Mouse (Mus musculus) lung, embryonic 16.5 days (tissue): ENCODE measurements at regions not wholly inside any gene's neighbourhood (a gene's known extent, or its start where the extent isn't known, plus 50 kb on each side); places are given as distances from the start of the nearest gene placed in this dataset.

ENCODE experiments used
- ATAC-seq: fragments of 200-750 bp; cut with Nextera tagmentation; 2 replicates; pipeline ENCODE4 v1.8.0; 2017; ENCODE audit warnings: low read depth, mild to moderate bottlenecking, moderate library complexity
- H3K27ac ChIP-seq: fragments of 300-500 bp; sonication (generic); 2 replicates; pipeline ENCODE4 v1.5.1; 2014; ENCODE audit warnings: mild to moderate bottlenecking, control low read depth, low read length
- H3K27me3 ChIP-seq: fragments of 300-500 bp; sonication (generic); 2 replicates; pipeline ENCODE4 v1.6.1; 2014; ENCODE audit warnings: low read depth, low read length, mixed read lengths; ENCODE audit not compliant: control insufficient read depth, insufficient read depth
- H3K36me3 ChIP-seq: fragments of 300-500 bp; sonication (generic); 2 replicates; pipeline ENCODE4 v1.6.1; 2014; ENCODE audit warnings: low read length; ENCODE audit not compliant: control insufficient read depth, insufficient read depth
- H3K4me1 ChIP-seq: fragments of 300-500 bp; sonication (generic); replicated peaks from 2 replicates; pipeline ENCODE4 v1.6.1; 2014; ENCODE audit warnings: low read length, mixed read lengths; ENCODE audit not compliant: control insufficient read depth, insufficient read depth
- H3K4me2 ChIP-seq: fragments of 300-500 bp; sonication (generic); 2 replicates; pipeline ENCODE4 v1.6.1; 2014; ENCODE audit warnings: low read depth, low read length, control low read depth
- H3K4me3 ChIP-seq: fragments of 300-500 bp; sonication (generic); 2 replicates; pipeline ENCODE4 v1.5.1; 2014; ENCODE audit warnings: mild to moderate bottlenecking, low read length, control low read depth
- H3K9ac ChIP-seq: fragments of 300-500 bp; sonication (generic); 2 replicates; pipeline ENCODE4 v1.6.1; 2014; ENCODE audit warnings: low read length, control low read depth
- H3K9me3 ChIP-seq: fragments of 300-500 bp; sonication (generic); 2 replicates; pipeline ENCODE4 v1.6.1; 2016; ENCODE audit warnings: low read length; ENCODE audit not compliant: control insufficient read depth
- WGBS: fragments of 180-500 bp; shearing (Covaris S2); extraction: QIAGEN DNeasy Blood & Tissue Kit; methylation state at CpG from one replicate; pipeline ENCODE4 v1.1.7; 2014; 5-methylcytosine and 5-hydroxymethylcytosine counted together

DNA sequence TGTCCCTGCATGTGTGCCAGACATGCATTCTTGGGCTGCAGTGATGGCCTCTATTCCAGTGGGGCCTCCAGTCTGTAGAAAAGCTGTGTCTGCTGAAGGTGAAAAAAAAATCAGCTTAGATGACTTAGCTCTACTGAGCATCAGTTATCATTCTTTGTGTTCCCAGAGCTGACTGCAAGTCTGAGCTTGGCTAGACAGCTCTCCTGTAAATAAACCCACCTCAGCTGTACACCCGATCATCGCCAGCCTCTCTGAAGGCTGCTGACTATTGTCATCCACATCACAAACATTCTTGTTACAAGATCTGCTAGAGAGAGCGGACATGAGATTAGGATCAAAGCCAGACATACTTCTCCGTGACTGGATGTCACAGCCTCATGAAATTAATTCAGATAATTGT, 504.2 kb downstream of the Dcdc2c start:
- H3K27ac ChIP-seq: no peak overlapping the region
- no peak overlapping the region for H3K4me3 ChIP-seq
- no peak for ATAC-seq
- no peak overlapping the region for H3K4me2 ChIP-seq
- no peaks in the 10 kb centered on the region for H3K9me3 ChIP-seq
- no peak overlapping the region for H3K9ac ChIP-seq
- no peaks in the 10 kb centered on the region for H3K27me3 ChIP-seq
- H3K36me3 ChIP-seq: no peaks in the 10 kb centered on the region
- no peaks in the 10 kb centered on the region for H3K4me1 ChIP-seq
- WGBS: 30% methylated on average over 4 of the region's 4 CpGs

DNA sequence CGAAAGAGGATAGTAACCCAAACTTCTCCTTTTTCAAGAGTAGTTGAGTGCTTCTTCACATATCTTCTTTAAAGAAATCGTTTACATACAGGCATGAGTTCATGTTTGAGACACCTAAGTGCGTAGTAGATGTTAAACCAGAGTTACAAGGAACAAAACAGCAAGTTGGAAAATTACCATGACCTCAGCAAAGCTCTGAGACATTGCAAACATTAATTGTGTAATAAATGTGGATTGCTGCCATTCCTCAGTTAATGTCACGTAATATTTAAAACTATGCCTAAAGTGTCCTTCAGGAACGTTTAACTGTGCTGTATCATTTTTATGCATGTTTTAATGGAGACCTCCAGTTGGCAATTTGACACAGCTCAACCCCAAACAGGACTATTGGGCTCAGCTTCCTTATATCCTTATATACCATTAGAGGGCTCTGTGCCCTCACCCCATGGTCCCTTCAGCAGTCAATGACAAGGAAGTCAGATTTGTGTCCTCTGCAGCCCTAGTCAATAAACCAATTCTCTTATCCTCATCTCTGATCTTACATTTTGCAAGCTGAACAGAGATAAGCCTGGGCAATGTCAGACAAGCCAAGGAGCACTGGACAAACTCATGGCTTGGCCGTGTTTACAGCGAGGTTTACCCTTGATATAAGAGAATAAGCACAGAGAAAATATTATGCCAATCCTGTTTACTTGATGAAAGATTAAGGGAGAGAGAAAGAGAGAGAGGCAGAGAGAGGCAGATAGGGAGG, 513.9 kb downstream of the Dcdc2c start:
- Histone ChIP-seq H3K27ac (no peak overlapping the region), H3K36me3 (no peaks in the 10 kb centered on the region), H3K27me3 (no peaks in the 10 kb centered on the region), H3K4me3 (no peak overlapping the region), H3K4me2 (no peak overlapping the region), H3K9ac (no peak overlapping the region), H3K9me3 (no peaks in the 10 kb centered on the region), H3K4me1 (no peaks in the 10 kb centered on the region)
- WGBS: 50% methylated on average over 7 of the region's 7 CpGs
- peak; percentile 64; the same call in 1 of the 2 replicates for ATAC-seq

DNA sequence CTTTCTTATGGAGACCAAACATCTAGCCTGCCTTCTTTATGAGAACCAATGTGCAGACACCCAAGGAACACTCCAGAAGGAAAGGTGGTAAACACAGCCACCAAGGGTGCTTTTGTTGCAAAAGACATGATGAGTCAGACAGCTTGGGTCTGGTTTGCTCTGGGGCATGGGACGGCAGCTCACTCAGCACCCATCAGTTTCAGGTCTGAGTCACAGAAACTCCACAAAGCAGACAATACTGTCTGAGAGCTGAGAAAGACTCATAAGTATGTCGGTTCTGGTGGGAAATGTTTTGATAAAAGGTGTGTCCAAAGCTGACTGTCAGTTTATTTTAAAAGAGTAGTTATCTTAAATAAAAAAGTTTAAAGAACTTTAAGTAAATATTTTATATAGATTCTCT, 553.0 kb downstream of the Dcdc2c start:
- H3K4me3 ChIP-seq: no peak overlapping the region
- H3K36me3 ChIP-seq: no peaks in the 10 kb centered on the region
- WGBS: 40% methylated on average over 2 of the region's 2 CpGs

DNA sequence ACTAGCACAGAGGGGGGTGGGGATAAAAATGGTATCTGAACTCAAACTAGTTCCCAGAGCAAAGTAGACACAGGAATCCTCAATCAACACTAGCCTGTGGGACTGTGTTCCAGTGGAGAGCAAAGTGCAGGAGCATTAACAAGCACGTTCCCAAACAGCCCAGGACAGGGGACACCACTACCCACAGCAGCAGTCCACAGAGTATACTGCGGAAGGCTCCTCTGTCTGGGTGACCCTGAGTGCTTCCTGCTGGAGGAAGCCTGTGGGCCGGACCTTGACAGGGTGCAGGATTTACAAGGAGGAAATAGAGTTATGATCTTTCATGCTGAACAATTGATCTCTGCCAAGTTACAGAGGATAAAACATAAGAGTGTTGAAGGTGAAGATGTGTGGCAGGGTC, 560.0 kb downstream of the Dcdc2c start:
- Histone ChIP-seq H3K27ac (no peak overlapping the region), H3K4me2 (no peak overlapping the region), H3K4me1 (no peaks in the 10 kb centered on the region), H3K4me3 (no peak overlapping the region), H3K9ac (no peak overlapping the region), H3K36me3 (no peaks in the 10 kb centered on the region), H3K9me3 (no peaks in the 10 kb centered on the region), H3K27me3 (no peaks in the 10 kb centered on the region)
- no peak; the same call in 1 of the 2 replicates for ATAC-seq
- WGBS: 31% methylated on average over 3 of the region's 3 CpGs

More for the DNA sequence above, 553.0 kb downstream of the Dcdc2c start:
- Histone ChIP-seq H3K4me1 (no peaks in the 10 kb centered on the region), H3K27ac (no peak overlapping the region), H3K9ac (no peak overlapping the region), H3K9me3 (no peaks in the 10 kb centered on the region), H3K4me2 (no peak overlapping the region), H3K27me3 (no peaks in the 10 kb centered on the region)
- ATAC-seq: no peak

DNA sequence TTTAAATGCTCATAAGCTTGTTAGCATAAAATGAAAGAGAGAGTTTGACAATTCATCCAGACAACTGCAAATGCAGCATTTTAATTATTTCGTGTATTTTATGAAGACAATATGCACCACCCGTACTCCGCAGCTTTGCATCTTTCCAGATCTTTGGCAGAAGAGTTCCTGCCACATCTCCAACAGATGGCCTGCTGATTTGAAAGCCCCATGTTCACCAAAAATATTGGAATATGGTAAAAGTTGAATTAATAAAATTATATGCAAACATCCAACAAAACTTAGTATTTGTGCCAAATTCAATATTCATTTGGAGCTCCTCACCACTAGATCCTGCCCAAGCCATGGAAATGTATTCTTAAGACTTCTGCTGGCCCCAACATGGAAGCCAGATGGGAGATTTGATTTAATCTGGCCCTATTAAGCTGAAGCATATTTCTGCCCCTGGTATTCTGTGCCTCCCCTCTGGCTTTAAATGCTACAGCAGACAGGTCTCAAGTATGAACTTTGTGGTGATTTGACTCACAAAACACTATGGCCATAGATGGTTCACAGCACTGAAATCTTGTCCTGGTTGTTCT, 567.8 kb downstream of the Dcdc2c start:
- WGBS: 88% methylated on average over 3 of the region's 3 CpGs

DNA sequence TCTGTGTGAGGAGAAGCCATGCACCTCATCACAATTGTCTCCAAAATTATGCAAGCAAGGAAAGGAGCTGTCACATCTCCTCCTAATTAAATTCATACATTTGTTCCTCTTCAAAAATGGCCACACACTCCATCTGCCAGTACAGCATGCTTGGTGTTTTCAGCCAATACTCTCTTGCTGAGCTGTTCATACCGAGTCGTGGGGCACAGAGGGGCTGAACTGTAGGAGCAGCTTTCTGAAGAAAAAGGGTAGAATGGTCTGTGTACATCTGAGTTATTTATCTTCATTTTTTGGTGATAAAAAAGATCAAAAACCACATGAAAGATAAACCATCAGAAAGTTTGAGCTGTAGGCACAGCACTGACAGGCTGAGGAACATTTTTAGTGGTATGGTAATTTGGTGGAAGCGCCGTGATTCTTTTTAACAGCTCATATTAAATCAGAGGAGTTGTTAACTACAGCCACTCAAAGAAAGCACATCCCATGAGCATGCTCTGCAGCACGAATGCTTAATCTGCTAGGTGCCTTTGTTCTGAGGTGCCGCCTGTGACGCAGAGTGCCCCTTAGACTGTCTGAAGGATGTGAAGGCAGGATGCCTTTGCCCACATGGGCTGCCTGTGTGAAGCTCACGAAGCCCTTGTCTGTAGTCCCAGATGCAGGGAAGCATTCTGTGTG, 573.8 kb downstream of the Dcdc2c start:
- Histone ChIP-seq H3K27me3 (no peaks in the 10 kb centered on the region), H3K27ac (no peak overlapping the region), H3K9me3 (no peaks in the 10 kb centered on the region), H3K4me3 (no peak overlapping the region), H3K4me2 (no peak overlapping the region), H3K4me1 (peaks cover 5% of the 10 kb centered on the region; the same call in 1 of the 2 replicates), H3K9ac (no peak overlapping the region), H3K36me3 (no peaks in the 10 kb centered on the region)
- WGBS: 53% methylated on average over 8 of the region's 8 CpGs
- no peak for ATAC-seq

More for the DNA sequence above, 567.8 kb downstream of the Dcdc2c start:
- Histone ChIP-seq H3K36me3 (no peaks in the 10 kb centered on the region), H3K4me2 (no peak overlapping the region), H3K27ac (no peak overlapping the region), H3K27me3 (no peaks in the 10 kb centered on the region), H3K9me3 (no peaks in the 10 kb centered on the region), H3K4me3 (no peak overlapping the region), H3K4me1 (no peaks in the 10 kb centered on the region), H3K9ac (no peak overlapping the region)
- no peak for ATAC-seq

DNA sequence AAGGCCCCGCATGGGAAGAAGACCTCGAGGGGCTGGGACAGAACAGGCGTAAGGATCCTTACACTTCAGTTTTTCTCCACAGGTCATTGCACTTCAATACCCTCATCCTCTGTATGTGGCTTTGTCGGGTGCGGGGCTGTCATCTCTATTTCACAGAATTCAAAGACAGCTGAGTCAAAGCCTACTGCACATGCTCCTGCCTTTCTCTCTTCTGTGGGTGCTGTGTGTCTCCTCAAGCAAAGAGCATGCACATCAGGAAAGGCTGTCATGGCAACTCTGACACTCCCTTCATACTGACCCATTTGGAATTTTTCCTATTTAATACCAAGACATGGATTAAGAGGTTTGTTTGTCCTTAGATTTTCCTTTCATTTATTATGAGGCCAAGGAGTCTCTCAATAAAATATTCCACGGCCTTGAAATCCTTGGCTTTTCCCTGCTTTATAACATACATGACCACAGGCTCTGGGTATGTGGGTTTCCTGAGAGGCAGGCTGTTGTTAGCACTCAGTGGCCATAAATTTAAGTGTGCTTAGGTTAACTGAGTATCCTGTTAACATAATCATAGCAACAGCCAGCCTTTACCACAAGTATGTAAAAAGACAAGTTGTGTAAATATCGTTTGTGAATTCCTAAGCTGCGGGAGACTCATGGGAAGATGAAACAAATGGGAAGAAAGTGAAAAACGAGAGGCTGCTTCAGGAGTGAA, 574.5 kb downstream of the Dcdc2c start:
- no peak overlapping the region for H3K4me2 ChIP-seq
- no peak for ATAC-seq
- no peak overlapping the region for H3K9ac ChIP-seq
- no peaks in the 10 kb centered on the region for H3K27me3 ChIP-seq
- no peaks in the 10 kb centered on the region for H3K36me3 ChIP-seq
- H3K4me1 ChIP-seq: peaks cover 5% of the 10 kb centered on the region; the same call in 1 of the 2 replicates
- no peak overlapping the region for H3K4me3 ChIP-seq
- no peaks in the 10 kb centered on the region for H3K9me3 ChIP-seq
- 60% methylated on average over 9 of the region's 9 CpGs for WGBS
- no peak overlapping the region for H3K27ac ChIP-seq

DNA sequence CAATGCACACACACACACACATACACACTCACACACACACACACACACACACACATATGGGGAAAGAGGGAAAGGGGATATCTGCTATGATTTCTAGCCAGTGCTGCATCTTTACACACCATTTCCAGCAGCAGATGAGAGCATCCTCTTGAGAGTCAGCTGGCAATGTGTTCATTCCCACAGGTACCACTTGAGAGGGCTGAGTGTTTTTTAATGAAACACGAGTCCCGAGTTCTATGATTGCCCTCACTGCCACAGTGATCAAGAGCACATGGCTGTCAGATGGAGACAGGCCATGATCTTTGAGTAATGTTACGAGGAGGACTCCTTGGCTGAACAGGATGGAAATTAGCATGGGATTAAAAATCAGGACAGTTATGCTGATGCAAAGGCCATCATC, 589.3 kb downstream of the Dcdc2c start:
- Histone ChIP-seq H3K27me3 (no peaks in the 10 kb centered on the region), H3K4me3 (no peak overlapping the region), H3K9me3 (no peaks in the 10 kb centered on the region), H3K4me1 (no peaks in the 10 kb centered on the region), H3K4me2 (no peak overlapping the region), H3K36me3 (no peaks in the 10 kb centered on the region), H3K9ac (no peak overlapping the region), H3K27ac (no peak overlapping the region)
- WGBS: 50% methylated on average over 3 of the region's 3 CpGs
- ATAC-seq: no peak

DNA sequence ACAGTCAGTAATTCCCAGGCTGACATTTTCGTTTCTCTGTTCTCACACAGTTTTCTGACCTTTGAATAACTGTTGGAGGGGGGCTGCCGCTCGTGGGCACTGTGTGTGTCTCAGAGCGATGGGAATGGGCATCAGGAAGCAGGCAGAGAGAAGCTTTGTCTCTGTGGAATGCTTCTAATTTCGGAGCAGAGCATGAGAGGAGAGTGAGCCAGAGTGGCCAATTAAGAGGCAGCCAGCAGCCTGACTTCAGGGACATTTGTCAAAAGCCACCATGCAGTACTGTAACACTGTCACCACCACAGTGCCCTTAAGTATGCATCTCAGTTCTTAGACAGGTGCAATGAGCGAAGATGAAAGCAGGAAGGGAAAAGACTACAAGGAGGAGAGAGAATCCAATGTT, 592.1 kb downstream of the Dcdc2c start:
- no peaks in the 10 kb centered on the region for H3K9me3 ChIP-seq
- H3K36me3 ChIP-seq: no peaks in the 10 kb centered on the region
- no peaks in the 10 kb centered on the region for H3K4me1 ChIP-seq
- H3K27ac ChIP-seq: no peak overlapping the region
- H3K9ac ChIP-seq: no peak overlapping the region
- H3K4me3 ChIP-seq: no peak overlapping the region
- ATAC-seq: no peak
- 42% methylated on average over 6 of the region's 6 CpGs for WGBS
- H3K4me2 ChIP-seq: no peak overlapping the region
- H3K27me3 ChIP-seq: no peaks in the 10 kb centered on the region
